Mouse (Mus musculus) E14TG2a.4 (cell line): ENCODE results near the gene Vwa1.
"Not testable (repeated sequence)": the region's sequence is repeated elsewhere in the genome, so short reads cannot be mapped to it uniquely, and the experiment has no call there.

Experiments used
- H3K27me3 ChIP-seq: 2 replicates; pipeline ENCODE4 v1.6.1; 2014; ENCODE audit warnings: low read length, control low read depth; ENCODE audit not compliant: insufficient read depth
- H3K36me3 ChIP-seq: 2 replicates; pipeline ENCODE4 v1.6.1; 2014; ENCODE audit warnings: low read length, control low read depth; ENCODE audit not compliant: insufficient read depth
- H3K4me1 ChIP-seq: replicated peaks from 2 replicates; pipeline ENCODE4 v1.6.1; 2014; ENCODE audit warnings: low read depth, low read length, control low read depth
- H3K4me3 ChIP-seq: replicated peaks from 2 replicates; pipeline ENCODE4 v1.5.1; 2014; ENCODE audit warnings: mild to moderate bottlenecking, low read length
- H3K9me3 ChIP-seq: 2 replicates; pipeline ENCODE4 v1.6.1; 2014; ENCODE audit warnings: low read length, control low read depth
- CTCF ChIP-seq: conservative IDR thresholded peaks from 2 replicates; pipeline ENCODE4 v1.5.1; 2014; ENCODE audit warnings: low read length
- NANOG ChIP-seq: IDR thresholded peaks from 2 replicates; pipeline ENCODE4 v1.6.1; 2014; ENCODE audit warnings: borderline replicate concordance, low read length, mixed read lengths
- POU5F1 ChIP-seq: IDR thresholded peaks from 2 replicates; pipeline ENCODE4 v1.6.1; 2014; ENCODE audit warnings: low read length, borderline replicate concordance

Vwa1 gene

DNA sequence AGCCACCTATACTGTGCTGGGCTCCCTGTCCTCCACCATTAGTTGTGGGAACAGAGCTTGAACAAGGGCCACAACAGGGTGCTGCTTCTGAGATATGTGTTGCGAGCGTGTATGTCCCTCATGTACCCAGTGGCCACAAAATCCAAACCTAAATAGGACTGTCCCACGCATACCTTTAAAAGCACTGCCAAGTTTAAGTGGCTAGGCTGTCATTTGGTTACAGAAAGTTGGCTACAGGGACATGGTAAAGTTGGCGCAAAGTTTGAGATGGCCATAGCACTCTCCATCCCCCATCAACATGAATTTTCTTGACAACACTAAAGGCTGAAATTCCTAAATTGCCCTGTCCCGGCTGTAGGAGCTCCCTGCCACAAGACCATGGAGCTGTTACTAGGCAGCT lies 29.4 kb downstream of the Vwa1 start:
- H3K36me3 ChIP-seq, result peaks cover 100% of the 10 kb centered on the region
- 0 out of 2 replicates have a peak, but pooled peaks cover 2% of the 10 kb centered on the region for H3K27me3 ChIP-seq
- peaks cover 39% of the 10 kb centered on the region for H3K4me1 ChIP-seq
- no peak overlapping the region for H3K4me3 ChIP-seq
- no peaks in the 10 kb centered on the region for H3K9me3 ChIP-seq
- TF ChIP-seq CTCF (no peak), NANOG (no peak), POU5F1 (no peak)

DNA sequence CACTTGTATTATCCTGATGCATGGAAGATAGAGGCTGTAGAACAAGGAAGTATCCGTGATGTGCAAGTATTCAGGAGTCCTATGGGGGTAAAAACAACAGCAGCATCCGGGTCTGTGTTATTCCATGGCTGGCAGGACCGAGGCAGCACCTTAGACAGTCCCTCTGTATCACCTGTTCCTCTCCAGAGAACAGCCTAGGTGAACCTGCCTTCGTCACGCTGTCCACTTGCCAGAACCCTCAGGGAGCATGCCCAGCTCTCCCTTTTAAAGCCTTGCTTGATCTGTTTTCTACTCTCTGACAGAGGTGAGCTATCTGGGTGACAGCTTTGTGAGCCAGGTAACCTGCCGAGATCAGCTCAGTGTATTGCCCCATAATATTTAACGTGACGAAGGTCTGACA lies 30.0 kb downstream of the Vwa1 start:
- H3K4me1 ChIP-seq, result peaks cover 39% of the 10 kb centered on the region
- TF ChIP-seq POU5F1 (no peak), CTCF (no peak), NANOG (no peak)
- no peak overlapping the region for H3K4me3 ChIP-seq
- no peaks in the 10 kb centered on the region for H3K9me3 ChIP-seq
- peaks cover 94% of the 10 kb centered on the region for H3K36me3 ChIP-seq
- H3K27me3 ChIP-seq, result 0 out of 2 replicates have a peak, but pooled peaks cover 2% of the 10 kb centered on the region

DNA sequence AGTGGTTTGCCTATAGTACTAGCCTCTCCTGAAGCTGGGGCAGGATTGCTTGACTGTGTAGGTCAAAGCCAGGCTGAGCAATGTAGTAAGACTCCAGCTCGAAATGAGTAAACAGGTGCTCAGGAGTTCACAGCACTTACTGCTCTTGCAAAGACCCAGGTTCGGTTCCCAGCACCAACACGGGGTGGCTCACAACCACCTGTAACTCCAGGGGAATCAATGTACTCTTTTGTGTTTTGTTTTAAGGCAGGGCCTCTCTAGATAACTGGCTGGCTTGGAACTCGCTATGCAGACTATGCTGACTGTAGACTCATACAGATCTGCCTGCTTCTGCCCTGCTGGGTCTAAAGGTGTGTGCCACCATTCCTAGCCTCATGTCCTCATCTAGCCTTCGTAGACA lies 31.8 kb downstream of the Vwa1 start:
- peaks cover 6% of the 10 kb centered on the region; the same call in 1 of the 2 replicates for H3K27me3 ChIP-seq
- H3K4me1 ChIP-seq, result peaks cover 50% of the 10 kb centered on the region
- H3K9me3 ChIP-seq, result no peaks in the 10 kb centered on the region
- H3K36me3 ChIP-seq, result peaks cover 76% of the 10 kb centered on the region
- H3K4me3 ChIP-seq, result no peak overlapping the region
- TF ChIP-seq POU5F1 (no peak), CTCF (no peak), NANOG (no peak)

DNA sequence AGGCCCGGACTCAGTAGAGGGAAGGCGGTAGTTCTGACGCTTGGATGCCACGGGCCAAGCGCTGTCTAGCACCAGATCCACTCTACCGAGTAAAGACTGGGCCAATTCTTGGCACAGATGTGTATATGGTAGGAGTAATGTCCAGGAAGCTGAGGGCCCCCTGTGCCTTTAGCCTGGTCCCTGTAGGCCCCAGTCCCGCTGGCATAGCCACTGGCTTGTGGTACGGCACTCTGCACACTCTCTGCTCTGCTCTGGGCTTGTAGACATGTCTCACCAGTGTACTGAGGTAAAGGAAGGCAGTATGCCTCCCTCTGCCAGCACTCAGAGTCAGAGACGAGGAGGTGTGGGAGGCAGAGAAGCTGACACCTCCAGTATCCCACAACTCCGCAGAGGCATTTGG lies 33.8 kb downstream of the Vwa1 start:
- Histone ChIP-seq H3K4me1 (peaks cover 47% of the 10 kb centered on the region), H3K36me3 (peaks cover 66% of the 10 kb centered on the region)
- H3K4me3 ChIP-seq, H3K27me3 ChIP-seq, H3K9me3 ChIP-seq: not testable (repeated sequence)

DNA sequence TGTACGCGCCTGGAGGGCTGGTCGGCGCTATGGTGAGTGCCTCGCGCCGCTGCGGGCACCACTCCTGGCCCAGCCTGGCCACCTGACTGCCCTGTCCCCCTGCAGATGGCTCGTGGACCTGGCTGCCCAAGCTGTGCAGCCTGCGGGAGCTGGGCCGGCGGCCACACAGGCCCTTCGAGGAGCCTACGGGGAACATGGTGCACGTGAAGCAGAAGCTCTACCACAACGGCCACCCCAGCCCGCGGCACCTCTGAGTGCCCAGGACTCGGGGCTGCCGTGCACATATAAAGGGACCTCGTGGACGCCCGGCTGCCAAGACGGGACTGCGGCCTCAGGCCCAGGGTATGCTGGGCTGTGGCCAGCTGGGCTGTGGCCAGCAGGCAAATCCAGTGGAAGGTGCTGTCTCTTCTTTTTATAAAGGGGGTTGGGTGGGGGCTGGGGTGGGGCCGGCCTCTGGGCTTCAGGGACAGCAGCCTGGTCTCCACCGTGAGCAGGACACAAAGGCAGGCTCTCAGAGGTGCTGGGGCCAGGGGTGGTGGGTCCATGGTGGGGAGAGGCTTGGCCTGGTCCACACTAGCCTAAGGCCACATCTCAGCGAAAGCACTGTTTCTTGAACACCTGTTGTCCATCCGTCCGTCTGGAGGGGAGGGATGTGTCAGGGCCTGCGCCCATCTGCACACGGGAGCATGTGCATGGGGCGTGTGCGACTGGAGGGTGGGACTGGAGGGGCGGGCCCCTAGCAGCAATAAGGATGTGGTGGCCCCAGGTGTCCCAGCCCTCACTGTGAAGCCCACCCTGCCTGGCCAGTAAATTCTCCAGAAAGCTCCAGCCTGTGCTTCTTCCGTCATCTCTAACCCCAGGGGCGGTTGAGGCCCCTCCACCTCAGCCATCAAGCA lies 34.5 kb downstream of the Vwa1 start:
- Histone ChIP-seq H3K9me3 (no peaks in the 10 kb centered on the region), H3K36me3 (peaks cover 59% of the 10 kb centered on the region), H3K4me3 (peak overlapping the region; percentile 70), H3K27me3 (peaks cover 8% of the 10 kb centered on the region), H3K4me1 (peaks cover 52% of the 10 kb centered on the region)
- TF ChIP-seq NANOG (no peak), POU5F1 (no peak), CTCF (no peak)

DNA sequence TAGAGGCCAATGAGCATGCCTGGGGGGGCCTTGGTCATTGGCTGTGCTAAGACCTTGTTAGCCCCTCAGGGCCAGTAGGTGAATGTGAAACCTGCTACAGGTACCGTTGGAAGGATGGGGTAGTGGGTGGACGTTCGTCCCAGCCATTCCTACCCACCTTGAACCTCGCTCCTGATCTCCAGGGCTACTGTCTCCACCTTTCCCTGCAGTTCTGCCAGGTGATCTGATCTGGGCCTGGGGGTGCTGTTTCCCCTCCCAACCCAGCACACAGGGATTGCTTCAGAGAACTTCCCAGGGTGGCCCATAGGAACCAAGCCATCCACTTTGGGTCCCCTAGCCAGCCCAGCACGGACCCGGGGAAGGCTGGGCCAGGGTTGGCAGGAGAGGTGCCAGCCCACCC lies 35.3 kb downstream of the Vwa1 start:
- Histone ChIP-seq H3K4me3 (peak overlapping the region; percentile 70), H3K36me3 (peaks cover 51% of the 10 kb centered on the region), H3K27me3 (peaks cover 8% of the 10 kb centered on the region), H3K4me1 (peaks cover 55% of the 10 kb centered on the region), H3K9me3 (no peaks in the 10 kb centered on the region)
- TF ChIP-seq CTCF, result no peak
- TF ChIP-seq NANOG, result no peak
- no peak for TF ChIP-seq POU5F1

DNA sequence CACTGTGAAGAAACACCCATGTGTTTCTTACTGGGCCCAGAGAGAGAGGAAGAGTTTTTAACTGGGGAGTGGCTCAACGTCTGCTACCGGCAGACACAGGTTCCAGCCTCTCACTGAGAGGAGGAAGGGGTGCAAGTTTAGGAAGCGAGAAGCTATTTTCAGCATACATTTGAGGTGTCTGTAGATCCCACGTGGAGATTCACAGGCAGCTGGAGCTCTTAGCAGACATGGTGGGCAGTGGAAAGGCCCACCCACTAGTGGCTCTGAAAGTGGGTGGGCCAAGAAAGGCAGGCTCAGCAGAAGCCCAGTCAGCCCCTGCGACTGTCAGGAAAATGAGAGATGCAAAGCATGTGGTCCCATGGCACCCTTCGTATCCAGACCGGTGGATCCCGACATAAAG lies 36.2 kb downstream of the Vwa1 start:
- peaks cover 49% of the 10 kb centered on the region for H3K36me3 ChIP-seq
- peaks cover 8% of the 10 kb centered on the region for H3K27me3 ChIP-seq
- TF ChIP-seq NANOG (no peak), CTCF (no peak), POU5F1 (no peak)
- no peaks in the 10 kb centered on the region for H3K9me3 ChIP-seq
- peaks cover 63% of the 10 kb centered on the region for H3K4me1 ChIP-seq
- no peak overlapping the region for H3K4me3 ChIP-seq

DNA sequence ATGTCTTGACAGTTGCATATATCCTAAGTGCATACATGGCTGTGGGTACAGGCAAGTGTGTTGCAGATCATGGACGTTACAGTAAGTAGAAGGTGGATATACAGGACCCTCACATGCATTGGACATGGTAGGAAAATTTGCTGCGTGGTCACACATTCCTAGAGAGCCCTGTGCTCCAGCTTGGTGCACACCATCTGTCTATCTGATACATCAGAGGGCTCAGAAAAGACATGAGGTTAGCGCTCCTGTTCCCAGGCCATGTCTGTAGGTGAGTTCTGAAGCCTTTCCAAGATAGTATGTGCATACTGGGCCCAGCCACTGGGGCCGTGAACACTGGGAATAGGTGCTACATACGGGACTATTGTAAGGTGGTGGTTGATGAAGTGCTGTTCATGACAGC lies 38.1 kb downstream of the Vwa1 start:
- Histone ChIP-seq H3K9me3 (no peaks in the 10 kb centered on the region), H3K4me3 (no peak overlapping the region), H3K36me3 (peaks cover 49% of the 10 kb centered on the region), H3K27me3 (peaks cover 8% of the 10 kb centered on the region), H3K4me1 (peaks cover 56% of the 10 kb centered on the region)
- TF ChIP-seq POU5F1, result no peak
- TF ChIP-seq CTCF, result no peak
- no peak for TF ChIP-seq NANOG

DNA sequence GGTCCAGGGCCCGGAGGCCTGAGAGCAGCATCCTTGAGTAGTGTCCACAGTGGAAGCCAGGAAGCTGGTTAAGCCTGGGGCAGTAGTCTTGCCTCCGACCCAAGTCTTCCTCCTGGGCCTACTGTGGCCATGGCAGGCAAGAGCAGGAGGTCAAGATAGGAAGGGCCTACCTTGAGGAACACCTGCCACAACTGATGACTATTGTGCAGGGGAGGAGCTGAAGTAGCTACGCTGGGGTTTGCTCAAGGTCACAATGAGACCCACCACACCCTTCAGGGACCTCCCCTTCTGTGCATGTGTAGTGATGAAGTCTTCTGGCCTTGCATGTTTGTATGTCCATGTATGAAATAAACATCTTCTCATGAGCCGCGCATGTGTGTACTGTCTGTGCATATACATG lies 38.7 kb downstream of the Vwa1 start:
- no peaks in the 10 kb centered on the region for H3K9me3 ChIP-seq
- peaks cover 8% of the 10 kb centered on the region for H3K27me3 ChIP-seq
- TF ChIP-seq CTCF (no peak), POU5F1 (no peak), NANOG (no peak)
- H3K4me1 ChIP-seq, result peaks cover 50% of the 10 kb centered on the region
- H3K36me3 ChIP-seq, result peaks cover 49% of the 10 kb centered on the region
- H3K4me3 ChIP-seq, result peak overlapping the region; percentile 84
